Mouse (Mus musculus) ES-Bruce4 (cell line): ENCODE measurements at regions not wholly inside any gene's neighbourhood (a gene's known extent, or its start where the extent isn't known, plus 50 kb on each side); places are given as distances from the start of the nearest gene placed in this dataset.

Source experiments
- CTCF ChIP-seq: IDR thresholded peaks from one replicate; pipeline ENCODE4 v1.8.1; 2011; ENCODE audit warnings: low read depth, low read length
- EP300 ChIP-seq: IDR thresholded peaks from 2 replicates; pipeline ENCODE4 v1.6.1; 2011; ENCODE audit warnings: low read depth, low read length; ENCODE audit not compliant: insufficient read depth
- POLR2A ChIP-seq: IDR thresholded peaks from one replicate; pipeline ENCODE4 v1.8.1; 2011; ENCODE audit warnings: low read length; ENCODE audit not compliant: insufficient read depth

DNA sequence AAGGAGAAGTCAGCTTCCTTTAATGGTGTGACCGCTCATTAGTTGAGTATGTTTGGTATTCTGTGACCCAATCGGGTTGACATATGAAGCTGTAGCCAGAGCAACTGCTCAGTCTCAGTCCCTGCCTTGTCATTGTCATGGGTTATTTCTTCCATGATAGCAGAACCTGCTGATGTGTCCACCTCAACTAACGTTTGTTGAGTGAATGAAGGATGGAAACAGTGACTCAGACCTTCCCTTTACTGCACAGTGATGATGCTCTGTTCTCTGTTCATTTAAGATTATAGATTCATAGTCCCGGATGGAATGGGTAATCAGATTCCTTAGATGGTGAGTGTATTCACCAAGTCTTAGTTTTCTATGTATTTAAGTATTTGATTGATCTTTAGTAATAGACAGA is 493.3 kb upstream of the Adamts16 start:
- no peak for TF ChIP-seq CTCF
- TF ChIP-seq POLR2A = no peak
- TF ChIP-seq EP300 = no peak
